Mouse (Mus musculus): ENCODE measurements around the gene Clk4. TPM values are rescaled to one million over a fixed set of nuclear protein-coding genes. Genes with fewer than 3 reads are reported as not detected.
A peak's percentile ranks its signal among the peaks of the same experiment; 100 is the strongest.

Gene Clk4
- polyA plus RNA-seq (2014; fragmentation: Nextera tagmentation; extraction: Ambion mirVana): 147 and 160 TPM in 2 replicates

- ATAC-seq (ENCODE audit: insufficient number of reproducible peaks, low FRiP score, low TSS enrichment, low read depth) (no peak), DNase-seq (ENCODE audit: low spot score) (no peak)
- H3K9me3 ChIP-seq (ENCODE audit: control insufficient read depth, low read length): no peaks in the 10 kb centered on the region
- H3K9ac ChIP-seq (ENCODE audit: low read length): peak within 1 kb of the TSS; percentile 96
- peak within 1 kb of the TSS; percentile 78 for H3K4me2 ChIP-seq (ENCODE audit: low read depth, severe bottlenecking)
- H3K4me3 ChIP-seq (ENCODE audit: low read depth, low read length): peak within 1 kb of the TSS; percentile 98
- whole genome bisulfite sequencing: 89% methylated on average over 3 of the region's 3 CpGs
- H3K27me3 ChIP-seq (ENCODE audit: control insufficient read depth, insufficient read depth, low read length): no peaks in the 10 kb centered on the region
- 0 out of 2 replicates have a peak within 1 kb of the TSS, but pooled peaks have one; percentile 32 for H3K27ac ChIP-seq (replicated peaks; ENCODE audit: low read depth, low read length)
- H3K4me1 ChIP-seq (ENCODE audit: control insufficient read depth, insufficient read depth, low read length): peaks cover 10% of the 10 kb centered on the region
- no peaks in the 10 kb centered on the region for H3K36me3 ChIP-seq (ENCODE audit: control insufficient read depth, insufficient read depth, low read length)
These were observed at the start of gene Clk4 for GRCm38 (mm10) chr11:51261680-51262219. Gene Clk4, plus strand, starts transcription at chr11:51261730.

- 89% methylated on average over 7 of the region's 7 CpGs for WGBS
- H3K9me3 ChIP-seq (ENCODE audit: control insufficient read depth, low read length): no peaks in the 10 kb centered on the region
These were observed 47.5 kb upstream of the Clk4 start for GRCm38 (mm10) chr11:51214021-51214420.

DNA sequence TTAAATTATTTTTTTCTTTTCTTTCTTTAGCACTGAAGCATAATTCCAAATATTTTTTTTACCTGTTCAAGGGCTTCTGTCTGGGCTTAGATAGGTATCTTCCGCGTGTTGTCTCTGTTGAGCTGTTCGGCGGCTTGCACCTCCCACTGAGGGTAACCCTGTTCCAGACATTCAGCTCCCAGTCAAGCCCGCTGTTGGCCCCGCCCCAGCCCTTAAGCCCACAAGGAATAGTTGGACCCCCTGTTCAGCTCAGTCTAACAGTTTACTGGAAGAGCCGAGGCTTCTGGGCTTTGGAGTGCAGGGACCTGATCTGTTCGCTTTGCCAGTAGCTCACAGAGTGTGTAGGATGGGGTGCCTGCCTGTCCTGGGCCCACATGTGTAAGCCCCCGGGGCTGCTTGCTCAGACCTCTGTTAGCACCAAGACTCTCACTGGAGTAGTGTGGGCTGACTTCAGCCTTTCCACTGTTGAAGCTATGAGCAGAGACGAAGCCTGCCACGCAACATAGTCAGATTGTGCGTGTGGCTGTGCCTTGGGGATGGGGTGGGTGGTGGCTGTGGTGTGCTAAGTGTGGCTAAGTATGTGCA lies 42.0 kb upstream of the Clk4 start:
- ATAC-seq (ENCODE audit: insufficient number of reproducible peaks, low FRiP score, low TSS enrichment, low read depth) (no peak), DNase-seq (ENCODE audit: low spot score) (peak; percentile 17)
- WGBS: 85% methylated on average over 12 of the region's 12 CpGs
- Histone ChIP-seq H3K27ac (replicated peaks; ENCODE audit: low read depth, low read length) (no peak overlapping the region), H3K36me3 (ENCODE audit: control insufficient read depth, insufficient read depth, low read length) (no peaks in the 10 kb centered on the region), H3K9me3 (ENCODE audit: control insufficient read depth, low read length) (no peaks in the 10 kb centered on the region), H3K9ac (ENCODE audit: low read length) (no peak overlapping the region), H3K4me3 (ENCODE audit: low read depth, low read length) (no peak overlapping the region), H3K4me2 (ENCODE audit: low read depth, severe bottlenecking) (no peak overlapping the region), H3K27me3 (ENCODE audit: control insufficient read depth, insufficient read depth, low read length) (no peaks in the 10 kb centered on the region), H3K4me1 (ENCODE audit: control insufficient read depth, insufficient read depth, low read length) (no peaks in the 10 kb centered on the region)

More at GRCm38 (mm10) chr11:51214021-51214420, 47.5 kb upstream of the Clk4 start:
- Histone ChIP-seq H3K4me3 (ENCODE audit: low read depth, low read length) (no peak overlapping the region), H3K27ac (replicated peaks; ENCODE audit: low read depth, low read length) (no peak overlapping the region), H3K4me1 (ENCODE audit: control insufficient read depth, insufficient read depth, low read length) (no peaks in the 10 kb centered on the region), H3K36me3 (ENCODE audit: control insufficient read depth, insufficient read depth, low read length) (no peaks in the 10 kb centered on the region), H3K27me3 (ENCODE audit: control insufficient read depth, insufficient read depth, low read length) (no peaks in the 10 kb centered on the region), H3K9ac (ENCODE audit: low read length) (no peak overlapping the region), H3K4me2 (ENCODE audit: low read depth, severe bottlenecking) (no peak overlapping the region)
- no peak for ATAC-seq (ENCODE audit: insufficient number of reproducible peaks, low FRiP score, low TSS enrichment, low read depth)
- no peak for DNase-seq (ENCODE audit: low spot score)

GRCm38 (mm10) chr11:51220308-51220707 lies 41.2 kb upstream of the Clk4 start, which contains the start of gene Gm12569:
Gene Gm12569, plus strand, starts transcription at chr11:51220473.
- Histone ChIP-seq H3K9me3 (ENCODE audit: control insufficient read depth, low read length) (no peaks in the 10 kb centered on the region), H3K4me2 (ENCODE audit: low read depth, severe bottlenecking) (no peak within 1 kb of the TSS), H3K4me1 (ENCODE audit: control insufficient read depth, insufficient read depth, low read length) (no peaks in the 10 kb centered on the region), H3K9ac (ENCODE audit: low read length) (no peak within 1 kb of the TSS), H3K27me3 (ENCODE audit: control insufficient read depth, insufficient read depth, low read length) (no peaks in the 10 kb centered on the region), H3K4me3 (ENCODE audit: low read depth, low read length) (no peak within 1 kb of the TSS), H3K27ac (replicated peaks; ENCODE audit: low read depth, low read length) (no peak within 1 kb of the TSS), H3K36me3 (ENCODE audit: control insufficient read depth, insufficient read depth, low read length) (no peaks in the 10 kb centered on the region)
- WGBS: 95% methylated on average over 11 of the region's 11 CpGs
- ATAC-seq (ENCODE audit: insufficient number of reproducible peaks, low FRiP score, low TSS enrichment, low read depth) (no peak), DNase-seq (ENCODE audit: low spot score) (peak; percentile 12)

DNA sequence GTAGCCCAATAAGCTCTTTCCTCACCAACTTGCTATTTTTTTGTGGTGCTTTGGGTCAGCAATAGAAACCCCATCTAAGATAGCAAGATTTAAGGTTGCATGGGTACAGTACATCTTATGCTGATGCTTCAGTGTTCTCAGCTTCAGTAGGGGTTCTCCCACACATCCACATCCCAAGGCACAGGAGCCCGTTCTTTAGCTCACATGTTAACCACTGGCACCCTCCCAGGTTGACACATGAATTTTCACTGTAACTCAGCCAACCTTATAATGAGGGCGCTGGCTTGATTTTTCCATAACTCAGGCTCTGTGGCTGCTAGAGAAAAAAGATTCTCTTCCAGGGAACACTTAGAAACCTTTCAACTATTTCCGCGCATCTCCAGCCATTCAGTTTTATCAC lies 34.4 kb upstream of the Clk4 start:
- no peaks in the 10 kb centered on the region for H3K9me3 ChIP-seq (ENCODE audit: control insufficient read depth, low read length)
- H3K9ac ChIP-seq (ENCODE audit: low read length): no peak overlapping the region
- H3K36me3 ChIP-seq (ENCODE audit: control insufficient read depth, insufficient read depth, low read length): no peaks in the 10 kb centered on the region
- WGBS: 87% methylated on average over 4 of the region's 4 CpGs
- H3K4me1 ChIP-seq (ENCODE audit: control insufficient read depth, insufficient read depth, low read length): no peaks in the 10 kb centered on the region
- ATAC-seq (ENCODE audit: insufficient number of reproducible peaks, low FRiP score, low TSS enrichment, low read depth): no peak
- no peak overlapping the region for H3K27ac ChIP-seq (replicated peaks; ENCODE audit: low read depth, low read length)
- no peaks in the 10 kb centered on the region for H3K27me3 ChIP-seq (ENCODE audit: control insufficient read depth, insufficient read depth, low read length)
- no peak for DNase-seq (ENCODE audit: low spot score)
- no peak overlapping the region for H3K4me2 ChIP-seq (ENCODE audit: low read depth, severe bottlenecking)
- no peak overlapping the region for H3K4me3 ChIP-seq (ENCODE audit: low read depth, low read length)

- Histone ChIP-seq H3K27me3 (ENCODE audit: control insufficient read depth, insufficient read depth, low read length) (no peaks in the 10 kb centered on the region), H3K36me3 (ENCODE audit: control insufficient read depth, insufficient read depth, low read length) (no peaks in the 10 kb centered on the region), H3K9ac (ENCODE audit: low read length) (no peak overlapping the region), H3K4me1 (ENCODE audit: control insufficient read depth, insufficient read depth, low read length) (no peaks in the 10 kb centered on the region), H3K27ac (replicated peaks; ENCODE audit: low read depth, low read length) (no peak overlapping the region), H3K9me3 (ENCODE audit: control insufficient read depth, low read length) (no peaks in the 10 kb centered on the region), H3K4me3 (ENCODE audit: low read depth, low read length) (no peak overlapping the region), H3K4me2 (ENCODE audit: low read depth, severe bottlenecking) (no peak overlapping the region)
- WGBS: 87% methylated on average over 9 of the region's 9 CpGs
- DNase-seq (ENCODE audit: low spot score): peak; percentile 17
- no peak for ATAC-seq (ENCODE audit: insufficient number of reproducible peaks, low FRiP score, low TSS enrichment, low read depth)
These were observed 26.9 kb upstream of the Clk4 start for GRCm38 (mm10) chr11:51234626-51235025.

- Histone ChIP-seq H3K27me3 (ENCODE audit: control insufficient read depth, insufficient read depth, low read length) (no peaks in the 10 kb centered on the region), H3K36me3 (ENCODE audit: control insufficient read depth, insufficient read depth, low read length) (no peaks in the 10 kb centered on the region), H3K9ac (ENCODE audit: low read length) (no peak overlapping the region), H3K4me1 (ENCODE audit: control insufficient read depth, insufficient read depth, low read length) (no peaks in the 10 kb centered on the region), H3K4me3 (ENCODE audit: low read depth, low read length) (no peak overlapping the region), H3K4me2 (ENCODE audit: low read depth, severe bottlenecking) (no peak overlapping the region), H3K27ac (replicated peaks; ENCODE audit: low read depth, low read length) (no peak overlapping the region), H3K9me3 (ENCODE audit: control insufficient read depth, low read length) (no peaks in the 10 kb centered on the region)
- 87% methylated on average over 2 of the region's 2 CpGs for WGBS
- DNase-seq (ENCODE audit: low spot score): no peak
- ATAC-seq (ENCODE audit: insufficient number of reproducible peaks, low FRiP score, low TSS enrichment, low read depth): no peak
These were observed 18.6 kb upstream of the Clk4 start for GRCm38 (mm10) chr11:51242897-51243296.

- no peak overlapping the region for H3K4me3 ChIP-seq (ENCODE audit: low read depth, low read length)
- H3K27me3 ChIP-seq (ENCODE audit: control insufficient read depth, insufficient read depth, low read length): no peaks in the 10 kb centered on the region
- no peaks in the 10 kb centered on the region for H3K9me3 ChIP-seq (ENCODE audit: control insufficient read depth, low read length)
- H3K4me1 ChIP-seq (ENCODE audit: control insufficient read depth, insufficient read depth, low read length): no peaks in the 10 kb centered on the region
- ATAC-seq (ENCODE audit: insufficient number of reproducible peaks, low FRiP score, low TSS enrichment, low read depth): no peak
- 87% methylated on average over 4 of the region's 4 CpGs for WGBS
- H3K36me3 ChIP-seq (ENCODE audit: control insufficient read depth, insufficient read depth, low read length): no peaks in the 10 kb centered on the region
- no peak for DNase-seq (ENCODE audit: low spot score)
- H3K27ac ChIP-seq (replicated peaks; ENCODE audit: low read depth, low read length): no peak overlapping the region
- H3K9ac ChIP-seq (ENCODE audit: low read length): no peak overlapping the region
- no peak overlapping the region for H3K4me2 ChIP-seq (ENCODE audit: low read depth, severe bottlenecking)
These were observed 4.5 kb upstream of the Clk4 start for GRCm38 (mm10) chr11:51257006-51257405.
